Mouse (Mus musculus) liver, embryonic 15.5 days (tissue): ENCODE data around the gene Cdc42ep4. TPM values are rescaled to one million over a fixed set of nuclear protein-coding genes. Genes with fewer than 3 reads are reported as not detected.

Experiments used
- ATAC-seq: fragments of 200-750 bp; cut with Nextera tagmentation; 2 replicates; pipeline ENCODE4 v1.8.0; 2017; ENCODE audit warnings: moderate number of reproducible peaks, mild to moderate bottlenecking, moderate library complexity; ENCODE audit not compliant: insufficient read depth
- H3K27ac ChIP-seq: fragments of 300-500 bp; sonication (generic); replicated peaks from 2 replicates; pipeline ENCODE4 v1.5.1; 2015; ENCODE audit warnings: mild to moderate bottlenecking, inconsistent platforms
- H3K27me3 ChIP-seq: fragments of 300-500 bp; sonication (generic); 2 replicates; pipeline ENCODE4 v1.6.1; 2015; ENCODE audit warnings: mild to moderate bottlenecking, inconsistent platforms
- H3K36me3 ChIP-seq: fragments of 300-500 bp; sonication (generic); replicated peaks from 2 replicates; pipeline ENCODE4 v1.6.1; 2015; ENCODE audit warnings: moderate library complexity, mild to moderate bottlenecking, inconsistent platforms
- H3K4me1 ChIP-seq: fragments of 300-500 bp; sonication (generic); replicated peaks from 2 replicates; pipeline ENCODE4 v1.6.1; 2015; ENCODE audit warnings: inconsistent platforms
- H3K4me2 ChIP-seq: fragments of 300-500 bp; sonication (generic); 2 replicates; pipeline ENCODE4 v1.6.1; 2015; ENCODE audit warnings: moderate library complexity, mild to moderate bottlenecking, inconsistent platforms
- H3K4me3 ChIP-seq: fragments of 300-500 bp; sonication (generic); replicated peaks from 2 replicates; pipeline ENCODE4 v1.5.1; 2015; ENCODE audit warnings: mild to moderate bottlenecking, inconsistent platforms
- H3K9ac ChIP-seq: fragments of 300-500 bp; sonication (generic); 2 replicates; pipeline ENCODE4 v1.6.1; 2015; ENCODE audit warnings: moderate library complexity, mild to moderate bottlenecking, inconsistent platforms
- H3K9me3 ChIP-seq: fragments of 300-500 bp; sonication (generic); replicated peaks from 2 replicates; pipeline ENCODE4 v1.6.1; 2016; ENCODE audit warnings: inconsistent platforms
- WGBS: fragments of 180-500 bp; shearing (Covaris S2); methylation state at CpG from one replicate; pipeline ENCODE4 v1.1.7; 2015; ENCODE audit warnings: mixed read lengths; ENCODE audit not compliant: insufficient replicate concordance; 5-methylcytosine and 5-hydroxymethylcytosine counted together
- polyA plus RNA-seq: library from polyadenylated mRNA; unstranded; fragments of >200 nt; fragmentation: Nextera tagmentation; extraction: Ambion mirVana; gene quantifications from 2 replicates; pipeline ENCODE4 v1.2.1, GENCODE M21; 2015

Cdc42ep4 gene
- polyA plus RNA-seq, 1 experiment from 2014 or later: 17.1 TPM

DNA sequence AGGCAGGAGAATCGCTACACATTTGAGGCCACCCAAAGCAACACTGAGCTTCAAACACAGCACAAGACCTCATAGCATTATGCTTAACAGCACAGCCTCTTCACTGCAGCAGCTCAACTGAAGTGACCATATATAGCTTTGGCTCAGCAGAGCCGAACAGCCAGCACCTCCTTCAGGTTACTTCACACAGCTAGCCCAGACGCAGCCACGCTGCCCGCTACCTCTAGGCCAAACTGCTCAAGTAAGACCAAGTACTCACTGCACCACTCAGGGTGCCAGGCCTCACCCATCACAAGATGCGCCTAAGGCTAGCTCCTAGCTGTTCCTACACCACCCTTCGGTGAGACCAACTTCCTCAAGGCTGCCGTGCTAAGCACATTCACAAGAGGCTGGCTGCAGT lies 73.3 kb downstream of the Cdc42ep4 start:
- no peak for ATAC-seq
- H3K27me3 ChIP-seq: no peaks in the 10 kb centered on the region
- 75% methylated on average over 8 of the region's 8 CpGs for WGBS
- H3K4me1 ChIP-seq: peaks cover 52% of the 10 kb centered on the region
- no peak overlapping the region for H3K4me2 ChIP-seq
- peaks cover 61% of the 10 kb centered on the region for H3K36me3 ChIP-seq
- 0 out of 2 replicates have a peak overlapping the region, but pooled peaks have one; percentile 7 for H3K27ac ChIP-seq
- no peak overlapping the region for H3K4me3 ChIP-seq
- no peaks in the 10 kb centered on the region for H3K9me3 ChIP-seq
- no peak overlapping the region for H3K9ac ChIP-seq

DNA sequence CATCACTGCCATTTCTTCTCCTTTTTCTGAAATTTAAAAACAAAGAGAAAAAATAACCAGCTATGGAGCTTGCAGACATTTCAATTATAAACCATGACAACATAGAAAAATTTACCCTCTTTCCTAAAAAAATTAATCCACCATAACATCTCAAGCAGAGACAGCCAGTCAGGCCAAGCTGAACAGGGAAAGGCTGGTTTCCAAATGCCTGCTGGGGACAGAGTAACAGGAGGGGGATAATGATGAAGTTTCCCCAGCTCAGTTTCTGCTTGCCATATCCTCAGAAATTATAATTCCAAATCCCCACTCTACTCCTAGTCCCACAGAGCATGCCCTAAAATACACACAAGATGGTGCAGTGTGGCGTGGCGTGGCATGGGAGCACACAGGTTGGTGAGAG lies 74.3 kb downstream of the Cdc42ep4 start:
- WGBS: 91% methylated on average over 2 of the region's 2 CpGs
- Histone ChIP-seq H3K9me3 (no peaks in the 10 kb centered on the region), H3K9ac (no peak overlapping the region), H3K4me2 (no peak overlapping the region), H3K36me3 (peaks cover 71% of the 10 kb centered on the region), H3K4me3 (no peak overlapping the region), H3K4me1 (peaks cover 55% of the 10 kb centered on the region), H3K27me3 (no peaks in the 10 kb centered on the region), H3K27ac (0 out of 2 replicates have a peak overlapping the region, but pooled peaks have one; percentile 21)
- no peak for ATAC-seq

Other genes starting within 250 kb of the Cdc42ep4 start
- gene Sstr2, start 132.5 kb downstream of the Cdc42ep4 start, polyA plus RNA-seq: 4.9 and 6.0 TPM in 2 replicates
- gene Cog1, start 102.7 kb downstream of the Cdc42ep4 start, polyA plus RNA-seq: 14.9 and 15.0 TPM in 2 replicates
- gene Slc39a11, start 101.8 kb downstream of the Cdc42ep4 start, polyA plus RNA-seq: 12.4 and 14.5 TPM in 2 replicates
- 40.6 and 45.1 TPM in 2 replicates for gene Fam104a, start 67.7 kb downstream of the Cdc42ep4 start, polyA plus RNA-seq
- gene D11Wsu47e, start 67.5 kb downstream of the Cdc42ep4 start, polyA plus RNA-seq: 9.2 and 10.8 TPM in 2 replicates
- not detected in 2 replicates for gene Cpsf4l, start 41.9 kb downstream of the Cdc42ep4 start, polyA plus RNA-seq